Mouse (Mus musculus) stomach, embryonic 14.5 days (tissue): ENCODE results near the gene Gm49358. TPM values are rescaled to one million over a fixed set of nuclear protein-coding genes. Genes with fewer than 3 reads are reported as not detected.

Experiments
- ATAC-seq: fragments of 200-750 bp; cut with Nextera tagmentation; 2 replicates; pipeline ENCODE4 v1.8.0; 2017; ENCODE audit warnings: low read depth, moderate TSS enrichment; ENCODE audit not compliant: insufficient number of reproducible peaks, insufficient read depth, low FRiP score
- H3K27ac ChIP-seq: fragments of 300-500 bp; sonication (generic); 2 replicates; pipeline ENCODE4 v1.5.1; 2014; ENCODE audit warnings: mild to moderate bottlenecking, low read length, moderate library complexity, mixed read lengths
- H3K27me3 ChIP-seq: fragments of 300-500 bp; sonication (generic); 2 replicates; pipeline ENCODE4 v1.6.1; 2014; ENCODE audit warnings: low read length, control low read depth, mixed read lengths; ENCODE audit not compliant: control insufficient read depth, insufficient read depth
- H3K36me3 ChIP-seq: fragments of 300-500 bp; sonication (generic); 2 replicates; pipeline ENCODE4 v1.6.1; 2014; ENCODE audit warnings: mild to moderate bottlenecking, control low read depth, low read length, moderate library complexity, mixed read lengths; ENCODE audit not compliant: control insufficient read depth, insufficient read depth
- H3K4me1 ChIP-seq: fragments of 300-500 bp; sonication (generic); 2 replicates; pipeline ENCODE4 v1.6.1; 2014; ENCODE audit warnings: low read length, control low read depth, mixed read lengths; ENCODE audit not compliant: control insufficient read depth, insufficient read depth
- H3K4me2 ChIP-seq: fragments of 300-500 bp; sonication (generic); replicated peaks from 2 replicates; pipeline ENCODE4 v1.6.1; 2014; ENCODE audit warnings: low read depth, low read length, control low read depth
- H3K4me3 ChIP-seq: fragments of 300-500 bp; sonication (generic); 2 replicates; pipeline ENCODE4 v1.5.1; 2014; ENCODE audit warnings: low read depth, low read length, control low read depth
- H3K9ac ChIP-seq: fragments of 300-500 bp; sonication (generic); replicated peaks from 2 replicates; pipeline ENCODE4 v1.6.1; 2014; ENCODE audit warnings: low read depth, mild to moderate bottlenecking, control low read depth, low read length, moderate library complexity, mixed read lengths
- H3K9me3 ChIP-seq: fragments of 300-500 bp; sonication (generic); 2 replicates; pipeline ENCODE4 v1.6.1; 2016; ENCODE audit warnings: low read depth, low read length, control low read depth; ENCODE audit not compliant: control insufficient read depth
- WGBS: fragments of 180-500 bp; shearing (Covaris S2); extraction: QIAGEN DNeasy Blood & Tissue Kit; methylation state at CpG from one replicate; pipeline ENCODE4 v1.1.7; 2014; 5-methylcytosine and 5-hydroxymethylcytosine counted together
- polyA plus RNA-seq: library from polyadenylated mRNA; unstranded; fragments of >200 nt; fragmentation: Nextera tagmentation; extraction: Ambion mirVana; gene quantifications from 2 replicates; pipeline ENCODE4 v1.2.1, GENCODE M21; 2014

Gm49358 gene
- polyA plus RNA-seq, 1 experiment from 2014 or later = not detected

- H3K4me2 ChIP-seq = peak overlapping the region; percentile 96
- H3K27me3 ChIP-seq = no peaks in the 10 kb centered on the region
- no peaks in the 10 kb centered on the region for H3K9me3 ChIP-seq
- peak overlapping the region; percentile 69 for H3K4me3 ChIP-seq
- no peak for ATAC-seq
- peaks cover 12% of the 10 kb centered on the region for H3K4me1 ChIP-seq
- peak overlapping the region; percentile 52; the same call in 1 of the 2 replicates for H3K9ac ChIP-seq
- WGBS = 23% methylated on average over 12 of the region's 12 CpGs
- H3K36me3 ChIP-seq = no peaks in the 10 kb centered on the region
- H3K27ac ChIP-seq = no peak overlapping the region
These were observed 16.2 kb downstream of the Gm49358 start for GRCm38 (mm10) chr10:86779816-86780500.

GRCm38 (mm10) chr10:86781641-86782040, 17.9 kb downstream of the Gm49358 start:
- peaks cover 10% of the 10 kb centered on the region for H3K4me1 ChIP-seq
- no peaks in the 10 kb centered on the region for H3K36me3 ChIP-seq
- no peak overlapping the region for H3K27ac ChIP-seq
- no peak for ATAC-seq
- WGBS = 50% methylated on average over 5 of the region's 5 CpGs
- no peak overlapping the region for H3K4me3 ChIP-seq
- H3K9ac ChIP-seq = no peak overlapping the region
- no peak overlapping the region for H3K4me2 ChIP-seq
- no peaks in the 10 kb centered on the region for H3K9me3 ChIP-seq
- no peaks in the 10 kb centered on the region for H3K27me3 ChIP-seq

- Histone ChIP-seq H3K27ac (no peak overlapping the region; the same call in 1 of the 2 replicates), H3K9me3 (no peaks in the 10 kb centered on the region), H3K9ac (no peak overlapping the region), H3K4me2 (no peak overlapping the region), H3K4me3 (no peak overlapping the region), H3K27me3 (no peaks in the 10 kb centered on the region), H3K4me1 (peaks cover 10% of the 10 kb centered on the region), H3K36me3 (no peaks in the 10 kb centered on the region)
- no peak for ATAC-seq
- WGBS = 55% methylated on average over 5 of the region's 5 CpGs
These were observed 18.9 kb downstream of the Gm49358 start for GRCm38 (mm10) chr10:86782656-86783055.

- Histone ChIP-seq H3K4me3 (no peak overlapping the region), H3K9me3 (no peaks in the 10 kb centered on the region), H3K9ac (no peak overlapping the region), H3K27ac (no peak overlapping the region), H3K36me3 (no peaks in the 10 kb centered on the region), H3K27me3 (no peaks in the 10 kb centered on the region), H3K4me2 (no peak overlapping the region), H3K4me1 (peaks cover 5% of the 10 kb centered on the region)
- WGBS = 73% methylated on average over 5 of the region's 5 CpGs
- ATAC-seq = no peak
These were observed 19.8 kb downstream of the Gm49358 start for GRCm38 (mm10) chr10:86783561-86783960.

GRCm38 (mm10) chr10:86784126-86784675, 20.4 kb downstream of the Gm49358 start:
- Histone ChIP-seq H3K4me2 (no peak overlapping the region), H3K27me3 (no peaks in the 10 kb centered on the region), H3K36me3 (no peaks in the 10 kb centered on the region), H3K9ac (no peak overlapping the region), H3K4me3 (no peak overlapping the region), H3K4me1 (peaks cover 5% of the 10 kb centered on the region), H3K27ac (no peak overlapping the region), H3K9me3 (no peaks in the 10 kb centered on the region)
- WGBS = 82% methylated on average over 5 of the region's 5 CpGs
- no peak for ATAC-seq

- Histone ChIP-seq H3K27ac (no peak overlapping the region), H3K27me3 (no peaks in the 10 kb centered on the region), H3K4me1 (peaks cover 5% of the 10 kb centered on the region), H3K9ac (no peak overlapping the region), H3K9me3 (no peaks in the 10 kb centered on the region), H3K4me3 (no peak overlapping the region), H3K4me2 (no peak overlapping the region), H3K36me3 (no peaks in the 10 kb centered on the region)
- no peak for ATAC-seq
- 77% methylated on average over 2 of the region's 2 CpGs for WGBS
These were observed 21.6 kb downstream of the Gm49358 start for GRCm38 (mm10) chr10:86785396-86785795.

- H3K9ac ChIP-seq = no peak overlapping the region
- 83% methylated on average over 5 of the region's 5 CpGs for WGBS
- no peak overlapping the region for H3K4me2 ChIP-seq
- no peak overlapping the region for H3K27ac ChIP-seq
- no peaks in the 10 kb centered on the region for H3K36me3 ChIP-seq
- H3K4me1 ChIP-seq = peaks cover 5% of the 10 kb centered on the region
- no peaks in the 10 kb centered on the region for H3K9me3 ChIP-seq
- ATAC-seq = no peak
- no peak overlapping the region for H3K4me3 ChIP-seq
- no peaks in the 10 kb centered on the region for H3K27me3 ChIP-seq
These were observed 22.3 kb downstream of the Gm49358 start for GRCm38 (mm10) chr10:86786083-86786482.

- Histone ChIP-seq H3K36me3 (no peaks in the 10 kb centered on the region), H3K27ac (no peak overlapping the region), H3K27me3 (no peaks in the 10 kb centered on the region), H3K4me3 (no peak overlapping the region), H3K4me1 (0 out of 2 replicates have a peak, but pooled peaks cover 8% of the 10 kb centered on the region), H3K9ac (no peak overlapping the region), H3K9me3 (no peaks in the 10 kb centered on the region), H3K4me2 (no peak overlapping the region)
- no peak for ATAC-seq
- WGBS = 43% methylated on average over 5 of the region's 5 CpGs
These were observed 24.4 kb downstream of the Gm49358 start for GRCm38 (mm10) chr10:86788193-86788592.
